Mouse (Mus musculus) forebrain, embryonic 11.5 days (tissue): ENCODE results near the gene Setd1b. TPM values are rescaled to one million over a fixed set of nuclear protein-coding genes. Genes with fewer than 3 reads are reported as not detected.

Experiments used
- ATAC-seq: fragments of 200-750 bp; cut with Nextera tagmentation; replicated peaks from 2 replicates; pipeline ENCODE4 v1.8.0; 2017; ENCODE audit warnings: moderate TSS enrichment; ENCODE audit not compliant: low FRiP score
- DNase-seq: peaks from one replicate; pipeline ENCODE4 v3.0.0-alpha.2; 2017; ENCODE audit warnings: low spot score
- H3K27ac ChIP-seq: fragments of 300-500 bp; sonication (generic); 2 replicates; pipeline ENCODE4 v1.5.1; 2014; ENCODE audit warnings: low read depth, low read length
- H3K27me3 ChIP-seq: fragments of 300-500 bp; sonication (generic); 2 replicates; pipeline ENCODE4 v1.6.1; 2014; ENCODE audit warnings: mild to moderate bottlenecking, low read length, mixed read lengths; ENCODE audit not compliant: control insufficient read depth, insufficient read depth
- H3K36me3 ChIP-seq: fragments of 300-500 bp; sonication (generic); 2 replicates; pipeline ENCODE4 v1.6.1; 2014; ENCODE audit warnings: mild to moderate bottlenecking, low read length, moderate library complexity, mixed read lengths; ENCODE audit not compliant: control insufficient read depth, insufficient read depth
- H3K4me1 ChIP-seq: fragments of 300-500 bp; sonication (generic); replicated peaks from 2 replicates; pipeline ENCODE4 v1.6.1; 2014; ENCODE audit warnings: low read length, mixed read lengths; ENCODE audit not compliant: control insufficient read depth, insufficient read depth
- H3K4me2 ChIP-seq: fragments of 300-500 bp; sonication (generic); 2 replicates; pipeline ENCODE4 v1.6.1; 2014; ENCODE audit warnings: low read depth, mild to moderate bottlenecking, low read length, moderate library complexity, mixed read lengths; ENCODE audit not compliant: severe bottlenecking
- H3K4me3 ChIP-seq: fragments of 300-500 bp; sonication (generic); 2 replicates; pipeline ENCODE4 v1.5.1; 2014; ENCODE audit warnings: low read depth, low read length
- H3K9ac ChIP-seq: fragments of 300-500 bp; sonication (generic); 2 replicates; pipeline ENCODE4 v1.6.1; 2014; ENCODE audit warnings: low read length
- H3K9me3 ChIP-seq: fragments of 300-500 bp; sonication (generic); 2 replicates; pipeline ENCODE4 v1.6.1; 2016; ENCODE audit warnings: low read length, mixed read lengths; ENCODE audit not compliant: control insufficient read depth
- WGBS: fragments of 180-500 bp; shearing (Covaris S2); extraction: QIAGEN DNeasy Blood & Tissue Kit; methylation state at CpG from one replicate; pipeline ENCODE4 v1.1.7; 2014; 5-methylcytosine and 5-hydroxymethylcytosine counted together
- polyA plus RNA-seq: library from polyadenylated mRNA; unstranded; fragments of >200 nt; fragmentation: Nextera tagmentation; extraction: Ambion mirVana; gene quantifications from 2 replicates; pipeline ENCODE4 v1.2.1, GENCODE M21; 2014

Setd1b gene
- polyA plus RNA-seq, result 13.9 and 15.0 TPM in 2 replicates

DNA sequence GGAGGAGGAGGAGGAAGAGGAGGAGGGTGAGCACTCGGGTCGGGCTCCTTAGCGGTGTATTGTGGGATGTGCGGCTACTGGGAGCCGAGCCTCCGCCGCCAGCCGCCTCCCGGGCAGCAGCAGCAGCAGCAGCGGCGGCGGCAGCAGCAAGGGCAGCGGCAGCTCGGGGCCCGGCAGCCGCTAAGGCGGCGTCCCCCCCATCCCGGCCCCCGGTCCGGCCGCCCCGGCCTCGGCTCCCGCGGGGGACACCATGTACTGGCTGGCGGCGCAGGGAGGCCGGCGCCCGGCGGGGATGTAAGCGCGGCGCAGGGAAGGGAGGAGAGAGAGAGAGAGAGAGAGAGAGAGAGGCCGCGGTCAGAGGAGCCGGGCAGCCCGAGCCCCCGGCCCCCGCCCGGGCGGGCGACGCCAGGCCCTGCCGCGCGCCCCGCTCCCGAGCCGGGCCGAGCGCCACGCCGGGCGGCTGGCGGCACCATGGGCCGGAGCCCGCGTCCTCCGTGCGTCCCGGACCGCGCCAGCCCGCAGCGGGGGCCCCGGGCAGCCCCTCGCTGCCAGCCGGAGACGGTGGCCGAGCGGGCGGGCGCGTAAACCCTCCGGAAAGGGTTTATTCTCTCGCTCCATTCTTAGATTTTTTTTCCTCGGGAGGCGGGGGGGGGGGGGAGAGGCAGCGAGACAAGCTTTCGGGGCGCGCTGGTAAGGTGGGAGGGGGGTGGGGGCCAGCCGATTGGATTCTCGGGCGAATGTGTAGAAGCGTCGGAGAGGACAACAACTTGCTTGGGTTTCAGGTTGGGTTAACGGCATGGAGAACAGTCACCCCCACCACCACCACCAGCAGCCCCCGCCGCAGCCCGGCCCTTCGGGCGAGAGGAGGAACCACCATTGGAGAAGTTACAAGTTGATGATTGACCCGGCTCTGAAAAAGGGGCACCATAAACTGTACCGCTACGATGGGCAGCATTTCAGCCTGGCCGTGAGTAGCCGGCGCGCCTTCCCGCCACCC, at the start of gene Setd1b:
Gene Setd1b (plus strand): TSS at position 33 of the 997 bp plus-strand sequence.
- no peak for ATAC-seq
- Histone ChIP-seq H3K4me3 (peak within 1 kb of the TSS; percentile 93), H3K4me2 (peak within 1 kb of the TSS; percentile 91), H3K9me3 (no peaks in the 10 kb centered on the region), H3K9ac (peak within 1 kb of the TSS; percentile 99), H3K36me3 (no peaks in the 10 kb centered on the region), H3K27ac (peak within 1 kb of the TSS; percentile 100), H3K27me3 (no peaks in the 10 kb centered on the region), H3K4me1 (peaks cover 20% of the 10 kb centered on the region)
- DNase-seq, result peak; percentile 84
- under 1% methylated on average over 66 of the region's 103 CpGs for WGBS

GRCm38 (mm10) chr5:123093077-123093633, 48.8 kb upstream of the Setd1b start:
- Histone ChIP-seq H3K9me3 (no peaks in the 10 kb centered on the region), H3K27ac (no peak overlapping the region), H3K4me2 (no peak overlapping the region), H3K4me3 (no peak overlapping the region), H3K36me3 (no peaks in the 10 kb centered on the region), H3K9ac (no peak overlapping the region), H3K27me3 (no peaks in the 10 kb centered on the region), H3K4me1 (no peaks in the 10 kb centered on the region)
- WGBS, result 85% methylated on average over 14 of the region's 14 CpGs
- ATAC-seq (no peak), DNase-seq (no peak)

DNA sequence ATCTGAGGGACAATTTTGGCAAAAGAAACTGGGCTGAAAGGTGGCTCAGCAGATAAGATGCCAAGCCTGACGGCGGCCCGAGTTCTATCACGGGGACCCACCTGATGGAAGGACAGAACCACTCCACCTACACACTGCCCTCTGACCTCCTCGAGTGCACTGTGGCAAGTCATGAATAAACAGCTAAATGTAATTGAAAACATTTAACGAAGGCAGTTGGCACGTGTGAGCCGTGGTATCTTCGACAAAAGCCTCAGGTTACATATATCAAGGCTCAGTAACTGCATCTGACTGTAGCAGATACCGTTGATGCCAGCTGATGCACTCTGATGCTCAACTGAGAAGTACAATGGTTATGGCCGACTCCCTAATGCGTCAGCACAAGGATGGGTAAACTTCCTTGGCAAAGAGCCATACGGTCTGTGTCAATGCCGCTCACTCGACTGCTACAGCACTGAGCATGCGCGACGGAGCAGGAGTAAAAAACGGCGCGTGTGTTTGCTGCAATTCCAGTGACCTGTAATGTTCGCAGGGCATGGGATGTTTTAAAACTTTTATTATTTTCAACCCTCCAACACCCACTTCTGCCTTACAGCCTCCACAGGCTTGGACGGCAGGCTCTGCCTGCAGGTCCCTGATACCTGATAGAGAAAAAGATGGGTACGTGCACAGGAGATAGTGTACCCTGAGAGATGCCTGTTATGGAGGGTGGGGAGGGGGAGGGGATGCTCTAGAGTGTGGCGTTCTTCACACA, 47.6 kb upstream of the Setd1b start:
- Histone ChIP-seq H3K27ac (no peak overlapping the region), H3K4me1 (no peaks in the 10 kb centered on the region), H3K36me3 (no peaks in the 10 kb centered on the region), H3K27me3 (no peaks in the 10 kb centered on the region), H3K9ac (no peak overlapping the region), H3K4me2 (no peak overlapping the region), H3K4me3 (no peak overlapping the region), H3K9me3 (no peaks in the 10 kb centered on the region)
- 87% methylated on average over 25 of the region's 25 CpGs for WGBS
- DNase-seq (no peak), ATAC-seq (no peak)

- no peak overlapping the region for H3K27ac ChIP-seq
- H3K4me3 ChIP-seq, result no peak overlapping the region
- no peaks in the 10 kb centered on the region for H3K36me3 ChIP-seq
- ATAC-seq (no peak), DNase-seq (no peak)
- H3K9ac ChIP-seq, result no peak overlapping the region
- H3K9me3 ChIP-seq, result no peaks in the 10 kb centered on the region
- 93% methylated on average over 8 of the region's 8 CpGs for WGBS
- no peaks in the 10 kb centered on the region for H3K27me3 ChIP-seq
- H3K4me1 ChIP-seq, result no peaks in the 10 kb centered on the region
- no peak overlapping the region for H3K4me2 ChIP-seq
Measured at GRCm38 (mm10) chr5:123096299-123096698, 45.7 kb upstream of the Setd1b start.

DNA sequence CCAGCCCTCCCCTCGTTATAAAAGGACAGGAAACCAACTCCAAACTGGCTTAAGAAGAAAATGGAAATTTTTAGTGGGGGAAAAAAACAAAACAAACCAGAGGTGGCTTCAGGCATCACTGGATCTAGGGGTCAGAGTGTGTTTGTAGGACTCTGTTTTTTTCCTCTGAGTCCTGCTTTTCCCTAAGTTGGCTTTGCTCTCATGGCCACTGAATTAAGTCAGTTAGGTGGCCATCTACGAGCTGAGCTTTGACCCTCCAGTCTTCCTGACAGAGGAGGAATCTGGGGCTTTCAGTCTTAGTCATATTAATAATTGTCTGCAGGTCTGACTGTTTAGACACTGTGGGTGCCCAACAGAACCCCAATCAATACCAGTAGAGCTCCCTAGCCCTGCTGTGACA, 43.5 kb upstream of the Setd1b start:
- 82% methylated on average over 2 of the region's 2 CpGs for WGBS
- Histone ChIP-seq H3K27me3 (no peaks in the 10 kb centered on the region), H3K4me1 (no peaks in the 10 kb centered on the region), H3K36me3 (no peaks in the 10 kb centered on the region), H3K9me3 (no peaks in the 10 kb centered on the region), H3K9ac (no peak overlapping the region), H3K4me2 (no peak overlapping the region), H3K4me3 (no peak overlapping the region), H3K27ac (no peak overlapping the region)
- ATAC-seq (no peak), DNase-seq (no peak)

DNA sequence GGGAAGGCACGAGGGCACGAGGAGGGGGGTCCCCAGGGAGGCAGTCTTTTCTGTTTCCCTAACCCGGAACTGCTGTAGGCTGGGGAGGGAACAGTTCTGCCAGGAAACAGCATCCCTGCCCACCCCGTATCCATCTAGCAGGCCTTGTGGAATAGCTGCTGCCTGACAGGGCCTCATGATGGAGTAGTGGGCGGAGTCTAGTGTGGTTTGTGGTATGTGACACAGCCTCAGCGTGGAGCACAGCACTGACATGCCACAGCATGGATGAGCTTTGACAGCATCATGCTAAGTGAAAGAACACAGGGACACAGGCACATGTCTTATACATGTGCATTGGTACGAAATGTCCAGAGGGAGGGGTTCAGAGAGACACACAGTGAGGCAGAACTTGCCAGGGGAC, 39.6 kb upstream of the Setd1b start:
- Histone ChIP-seq H3K4me3 (no peak overlapping the region), H3K36me3 (no peaks in the 10 kb centered on the region), H3K27ac (no peak overlapping the region), H3K27me3 (no peaks in the 10 kb centered on the region), H3K9ac (no peak overlapping the region), H3K4me1 (no peaks in the 10 kb centered on the region), H3K9me3 (no peaks in the 10 kb centered on the region), H3K4me2 (no peak overlapping the region)
- DNase-seq (no peak), ATAC-seq (no peak)
- 84% methylated on average over 7 of the region's 7 CpGs for WGBS

DNA sequence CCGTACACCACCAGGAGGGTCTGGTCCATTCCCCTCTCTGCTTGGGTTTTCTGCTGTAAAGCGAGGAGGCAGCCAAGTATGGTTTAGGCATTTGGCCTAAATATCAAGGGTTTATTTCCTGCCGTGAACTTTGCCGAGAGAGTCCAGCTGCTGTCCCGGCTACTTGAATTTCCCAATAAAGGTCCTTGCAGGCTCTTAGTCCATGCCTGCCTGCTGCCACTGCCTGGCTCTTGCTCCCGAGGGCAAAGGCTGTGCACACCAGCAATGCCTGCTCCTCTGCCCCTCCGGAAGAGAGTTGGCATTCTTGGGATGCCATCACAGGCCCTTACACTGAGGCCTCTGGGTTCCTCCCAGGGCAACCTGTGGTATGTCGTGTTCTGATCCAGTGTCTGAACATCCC, 38.4 kb upstream of the Setd1b start:
- ATAC-seq, result no peak
- Histone ChIP-seq H3K27me3 (no peaks in the 10 kb centered on the region), H3K9ac (no peak overlapping the region), H3K4me1 (no peaks in the 10 kb centered on the region), H3K4me3 (no peak overlapping the region), H3K4me2 (no peak overlapping the region), H3K36me3 (no peaks in the 10 kb centered on the region), H3K27ac (no peak overlapping the region), H3K9me3 (no peaks in the 10 kb centered on the region)
- WGBS, result 88% methylated on average over 8 of the region's 8 CpGs
- DNase-seq, result no peak

GRCm38 (mm10) chr5:123104769-123105168, 37.2 kb upstream of the Setd1b start:
- Histone ChIP-seq H3K27ac (no peak overlapping the region), H3K27me3 (no peaks in the 10 kb centered on the region), H3K36me3 (no peaks in the 10 kb centered on the region), H3K4me2 (no peak overlapping the region), H3K9me3 (no peaks in the 10 kb centered on the region), H3K4me1 (peaks cover 3% of the 10 kb centered on the region; the same call in 1 of the 2 replicates), H3K4me3 (no peak overlapping the region), H3K9ac (no peak overlapping the region)
- DNase-seq (no peak), ATAC-seq (no peak)
- 85% methylated on average over 6 of the region's 6 CpGs for WGBS
